Mouse (Mus musculus) bone marrow macrophage, adult 2 months (primary cell): ENCODE results near the gene Irf2.

ENCODE experiments used
- CTCF ChIP-seq: IDR thresholded peaks from 2 replicates; pipeline ENCODE4 v1.5.1; 2012; ENCODE audit warnings: low read depth, mild to moderate bottlenecking, low read length, moderate library complexity
- POLR2A ChIP-seq: IDR thresholded peaks from 2 replicates; pipeline ENCODE4 v1.6.1; 2012; ENCODE audit warnings: mild to moderate bottlenecking, low read depth, low read length, borderline replicate concordance

- TF ChIP-seq CTCF (no peak), POLR2A (no peak)
These were observed 143.9 kb downstream of the Irf2 start for GRCm38 (mm10) chr8:46883232-46884000.
